ENCODE assay signal across 8 mouse cellular contexts in genomic region chr2:60323411-60323810, GRCm38 (mm10). TPM values are rescaled to one million over a fixed set of nuclear protein-coding genes. Genes with fewer than 3 reads are reported as not detected.
DNase-seq lines count a peak whose midpoint lies in the region; ATAC-seq lines count a peak whose summit lies in the region.

No protein-coding gene starts in this region.

- no peak overlapping the region for H3K27ac ChIP-seq in embryonic facial prominence, embryonic 11.5 days (replicated peaks; ENCODE audit: low read depth, low read length)
- H3K27ac ChIP-seq in embryonic facial prominence, embryonic 10.5 days (replicated peaks): no peak overlapping the region
- no peak overlapping the region for H3K27ac ChIP-seq in midbrain, embryonic 14.5 days (replicated peaks; ENCODE audit: low read depth, low read length)

- H3K4me3 ChIP-seq in embryonic facial prominence, embryonic 11.5 days (ENCODE audit: low read depth, low read length): no peak overlapping the region
- no peak overlapping the region for H3K4me3 ChIP-seq in embryonic facial prominence, embryonic 10.5 days
- no peak overlapping the region for H3K4me3 ChIP-seq in midbrain, embryonic 14.5 days (replicated peaks; ENCODE audit: low read depth, low read length)

- DNase-seq in embryonic facial prominence, embryonic 11.5 days (ENCODE audit: low spot score): peak; percentile 40
- DNase-seq in embryonic facial prominence, embryonic 10.5 days (ENCODE audit: low spot score): no peak
- peak; percentile 66 for DNase-seq in 416B (ENCODE audit: low read depth)
- DNase-seq in T-cell, adult 2 months (ENCODE audit: low spot score): peak; percentile 43
- DNase-seq in lung, postnatal 10 days: peak; percentile 4
- no peak for DNase-seq in midbrain, embryonic 14.5 days
- no peak for DNase-seq in urinary bladder, postnatal 36 days (ENCODE audit: low spot score in 2 of 2)
- DNase-seq in right cerebral cortex, postnatal 14 days: no peak

- no peak for ATAC-seq in embryonic facial prominence, embryonic 11.5 days (replicated peaks; ENCODE audit: insufficient number of reproducible peaks, low FRiP score, low TSS enrichment, low read depth)
- no peak for ATAC-seq in midbrain, embryonic 14.5 days (ENCODE audit: low FRiP score, low TSS enrichment)

- H3K4me1 ChIP-seq in embryonic facial prominence, embryonic 11.5 days (ENCODE audit: control insufficient read depth, insufficient read depth, low read length): no peaks in the 10 kb centered on the region
- no peaks in the 10 kb centered on the region for H3K4me1 ChIP-seq in embryonic facial prominence, embryonic 10.5 days
- H3K4me1 ChIP-seq in midbrain, embryonic 14.5 days (ENCODE audit: control insufficient read depth, insufficient read depth, low read length): no peaks in the 10 kb centered on the region

- H3K9ac ChIP-seq in embryonic facial prominence, embryonic 11.5 days (replicated peaks; ENCODE audit: low read length): no peak overlapping the region
- H3K9ac ChIP-seq in midbrain, embryonic 14.5 days (replicated peaks; ENCODE audit: low read length): no peak overlapping the region

- no peaks in the 10 kb centered on the region for H3K27me3 ChIP-seq in embryonic facial prominence, embryonic 11.5 days (ENCODE audit: control insufficient read depth, insufficient read depth, low read length)
- no peaks in the 10 kb centered on the region for H3K27me3 ChIP-seq in embryonic facial prominence, embryonic 10.5 days (replicated peaks; ENCODE audit: low read depth, poor library complexity, severe bottlenecking)
- no peaks in the 10 kb centered on the region for H3K27me3 ChIP-seq in midbrain, embryonic 14.5 days (ENCODE audit: control insufficient read depth, insufficient read depth, low read length)

- H3K9me3 ChIP-seq in embryonic facial prominence, embryonic 11.5 days (replicated peaks; ENCODE audit: control insufficient read depth, low read length): no peaks in the 10 kb centered on the region
- no peaks in the 10 kb centered on the region for H3K9me3 ChIP-seq in embryonic facial prominence, embryonic 10.5 days
- H3K9me3 ChIP-seq in midbrain, embryonic 14.5 days (ENCODE audit: control insufficient read depth, low read length): no peaks in the 10 kb centered on the region

- no peaks in the 10 kb centered on the region for H3K36me3 ChIP-seq in embryonic facial prominence, embryonic 11.5 days (replicated peaks; ENCODE audit: control insufficient read depth, insufficient read depth, low read depth, low read length)
- peaks cover 7% of the 10 kb centered on the region; the same call in 1 of the 2 replicates for H3K36me3 ChIP-seq in embryonic facial prominence, embryonic 10.5 days (replicated peaks)
- no peaks in the 10 kb centered on the region for H3K36me3 ChIP-seq in midbrain, embryonic 14.5 days (ENCODE audit: control insufficient read depth, insufficient read depth, low read length)

- H3K4me2 ChIP-seq in embryonic facial prominence, embryonic 11.5 days (ENCODE audit: low read depth, low read length): no peak overlapping the region
- H3K4me2 ChIP-seq in midbrain, embryonic 14.5 days (ENCODE audit: low read length): no peak overlapping the region

- WGBS in embryonic facial prominence, embryonic 11.5 days: 82% methylated on average over 5 of the region's 5 CpGs
- WGBS in embryonic facial prominence, embryonic 10.5 days: 82% methylated on average over 5 of the region's 5 CpGs
- 85% methylated on average over 5 of the region's 5 CpGs for WGBS in midbrain, embryonic 14.5 days

RNA-seq across cellular contexts. Expression of gene Cd302, which starts 39.1 kb away (rescaled TPM):
- 23.7 and 25.5 TPM in 2 replicates for polyA plus RNA-seq in embryonic facial prominence, embryonic 11.5 days (2014; fragmentation: Nextera tagmentation; extraction: Ambion mirVana)
- 18.2 and 20.8 TPM in 2 replicates for polyA plus RNA-seq in embryonic facial prominence, embryonic 10.5 days (2016; fragmentation: Nextera tagmentation; extraction: Ambion mirVana)
- polyA plus RNA-seq in midbrain, embryonic 14.5 days (2014; fragmentation: Nextera tagmentation; extraction: Ambion mirVana): 7.7 and 14.6 TPM in 2 replicates

RNA-seq across cellular contexts. Expression of gene Ly75, which starts 59.7 kb away (rescaled TPM):
- polyA plus RNA-seq in embryonic facial prominence, embryonic 11.5 days (2014; fragmentation: Nextera tagmentation; extraction: Ambion mirVana): 3.5 and 4.0 TPM in 2 replicates
- polyA plus RNA-seq in embryonic facial prominence, embryonic 10.5 days (2016; fragmentation: Nextera tagmentation; extraction: Ambion mirVana): 5.6 and 6.6 TPM in 2 replicates
- polyA plus RNA-seq in midbrain, embryonic 14.5 days (2014; fragmentation: Nextera tagmentation; extraction: Ambion mirVana): 0.58 and 0.96 TPM in 2 replicates

Comparison
In these comparisons a context has a peak if more than half of its experiments do, and no peak if none do; other contexts are left out.
1. DNase-seq: peak in embryonic facial prominence, embryonic 11.5 days (single experiment), 416B (single experiment), T-cell, adult 2 months (single experiment) and lung, postnatal 10 days (single experiment); none in embryonic facial prominence, embryonic 10.5 days (single experiment), midbrain, embryonic 14.5 days (single experiment), urinary bladder, postnatal 36 days (0 of 2) and right cerebral cortex, postnatal 14 days (single experiment).